Mouse (Mus musculus): ENCODE results near the gene Rab13.

The Rab13 gene

GRCm38 (mm10) chr3:90213377-90213866 is at the start of gene Rab13, which contains the start of gene Rps27:
Rab13 (plus strand) TSS chr3:90213695.
Rps27 (minus strand) TSS chr3:90213651.
- WGBS = under 1% methylated on average over 42 of the region's 42 CpGs

DNA sequence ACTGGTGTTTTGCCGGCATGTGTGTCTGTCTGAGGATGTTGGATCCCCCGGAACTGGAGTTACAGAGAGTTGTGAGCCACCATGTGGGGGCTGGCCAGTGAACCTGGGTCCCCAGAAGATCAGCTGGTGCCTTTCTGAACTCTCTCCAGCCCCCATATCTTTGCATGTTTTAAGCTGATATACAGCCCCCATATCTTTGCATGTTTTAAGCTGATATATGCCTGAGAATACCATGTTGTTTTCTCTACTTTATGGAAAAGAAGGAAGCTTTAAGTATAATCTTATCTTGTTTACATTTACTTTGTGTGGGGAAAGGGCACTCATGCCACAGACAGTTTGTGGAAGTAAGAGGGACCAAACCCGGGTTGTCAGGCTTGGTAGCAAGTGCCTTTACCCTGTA is 33.9 kb upstream of the Rab13 start:
- WGBS = 82% methylated on average over 3 of the region's 3 CpGs

GRCm38 (mm10) chr3:90183581-90183980 is 29.9 kb upstream of the Rab13 start:
- WGBS = 60% methylated on average over 3 of the region's 3 CpGs

- 82% methylated on average over 11 of the region's 11 CpGs for WGBS
These were observed 22.5 kb upstream of the Rab13 start for GRCm38 (mm10) chr3:90190859-90191510.

GRCm38 (mm10) chr3:90194759-90195158 is 18.7 kb upstream of the Rab13 start:
- whole genome bisulfite sequencing = 36% methylated on average over 4 of the region's 4 CpGs

- 75% methylated on average over 1 of the region's 1 CpGs for WGBS
These were observed 17.9 kb upstream of the Rab13 start for GRCm38 (mm10) chr3:90195644-90196043.

DNA sequence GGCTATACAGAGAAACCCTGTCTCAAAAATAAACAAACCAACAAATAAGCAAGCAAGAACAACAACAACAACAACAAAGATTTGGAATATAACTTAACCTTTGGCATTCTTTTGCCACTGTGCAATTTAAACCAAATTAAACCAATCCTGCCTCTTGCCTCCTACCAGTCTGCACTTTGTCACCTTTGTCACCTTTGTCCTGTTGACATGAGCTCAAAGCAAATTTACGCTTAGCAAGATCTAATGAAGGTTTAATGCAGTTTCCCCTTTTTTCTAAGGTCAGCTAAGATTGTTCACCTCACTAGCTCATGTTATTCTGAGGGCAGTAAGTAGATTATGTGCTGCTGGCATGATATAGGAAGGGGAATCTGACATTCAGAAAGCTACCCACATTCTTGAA is 15.9 kb upstream of the Rab13 start:
- 95% methylated on average over 1 of the region's 1 CpGs for whole genome bisulfite sequencing

DNA sequence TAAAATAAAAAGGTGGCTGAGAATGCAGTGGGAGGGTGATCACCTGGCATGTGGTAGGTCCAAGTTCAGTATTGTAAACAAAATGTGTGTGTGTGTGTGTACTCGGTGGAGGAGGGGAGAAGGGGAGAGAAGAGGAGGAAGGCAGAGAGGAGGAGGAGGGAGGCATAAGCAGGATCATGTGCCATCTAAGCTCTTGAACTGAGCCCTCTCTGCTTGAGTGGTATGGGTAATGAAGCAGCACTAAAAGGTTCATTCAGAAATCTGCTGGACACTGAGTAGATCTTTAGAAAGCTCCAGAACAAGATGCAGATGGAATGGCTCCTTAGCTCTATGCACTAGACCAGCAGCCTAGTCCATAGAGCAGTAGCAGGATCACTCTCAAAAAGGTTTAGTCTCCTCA is 10.6 kb upstream of the Rab13 start:
- 42% methylated on average over 1 of the region's 1 CpGs for WGBS

GRCm38 (mm10) chr3:90203619-90204018 is 9.9 kb upstream of the Rab13 start:
- WGBS = 75% methylated on average over 5 of the region's 5 CpGs

DNA sequence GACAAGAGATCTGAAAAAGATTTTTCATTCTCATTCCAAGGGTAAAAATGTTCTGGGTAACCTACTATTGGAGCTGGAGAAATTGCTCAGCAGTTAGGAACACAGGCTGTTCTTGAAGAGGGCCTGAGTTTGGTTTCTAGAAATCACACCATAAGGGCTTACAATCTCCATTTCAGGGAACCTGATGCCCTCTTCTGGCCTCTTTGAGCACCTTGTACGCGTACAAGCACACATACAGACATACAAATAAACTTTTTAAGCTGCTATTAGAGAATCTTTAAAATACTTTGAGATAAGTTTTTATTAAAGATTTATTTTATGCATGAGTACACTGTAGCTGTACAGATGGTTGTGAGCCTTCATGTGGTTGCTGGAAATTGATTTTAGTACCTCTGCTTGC is 8.9 kb upstream of the Rab13 start:
- 97% methylated on average over 2 of the region's 2 CpGs for WGBS

DNA sequence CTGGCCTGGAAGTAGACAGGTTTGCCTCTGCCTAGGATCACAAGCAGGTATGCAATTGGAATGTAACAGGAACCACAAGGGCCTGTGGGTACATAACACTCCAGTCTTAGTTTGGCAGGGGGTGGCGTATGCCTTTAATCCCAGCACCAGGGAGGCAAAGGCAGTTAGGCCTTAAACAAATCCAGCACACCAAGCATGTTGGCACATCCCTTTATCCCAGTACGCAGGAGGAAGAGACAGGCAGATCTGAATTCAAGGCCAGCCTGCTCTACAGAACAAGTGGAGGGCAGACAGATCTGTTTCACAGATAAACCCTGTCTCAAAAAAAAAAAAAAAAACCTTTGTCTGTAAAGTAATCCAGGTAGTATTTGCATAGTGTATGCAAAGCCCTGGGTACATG is 4.8 kb upstream of the Rab13 start:
- 87% methylated on average over 2 of the region's 2 CpGs for WGBS

DNA sequence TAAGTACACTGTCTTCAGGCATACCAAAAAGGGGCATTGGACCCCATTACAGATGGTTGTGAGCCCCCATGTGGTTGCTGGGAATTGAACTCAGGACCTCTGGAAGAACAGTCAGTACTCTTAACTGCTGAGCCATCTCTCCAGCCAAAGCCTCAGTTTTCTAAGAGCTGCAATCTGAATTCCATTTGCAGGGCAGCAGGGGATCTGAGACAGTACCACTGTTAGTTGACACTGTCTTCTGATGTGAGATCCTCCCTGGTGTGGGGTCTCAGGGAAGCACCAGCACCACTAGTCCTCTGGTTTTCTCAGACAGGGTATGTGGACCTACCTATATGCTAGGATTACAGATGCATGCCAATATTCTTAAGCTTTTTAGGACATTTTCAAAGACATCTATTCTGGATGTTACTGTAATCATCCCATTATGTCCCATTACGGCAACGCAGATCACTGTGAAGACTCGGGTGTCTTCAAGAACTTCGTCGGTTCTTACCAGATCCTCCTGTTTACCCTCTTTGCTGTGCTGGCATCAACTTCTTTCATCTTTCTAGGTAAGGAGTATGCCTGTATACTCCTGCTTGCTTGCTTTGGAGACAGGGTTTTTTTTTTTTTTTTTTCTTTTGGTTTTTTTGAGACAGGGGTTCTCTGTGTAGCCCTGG is 3.5 kb upstream of the Rab13 start:
- 85% methylated on average over 5 of the region's 5 CpGs for WGBS

- 68% methylated on average over 13 of the region's 13 CpGs for WGBS
These were observed 1.8 kb upstream of the Rab13 start for GRCm38 (mm10) chr3:90211475-90212398.

DNA sequence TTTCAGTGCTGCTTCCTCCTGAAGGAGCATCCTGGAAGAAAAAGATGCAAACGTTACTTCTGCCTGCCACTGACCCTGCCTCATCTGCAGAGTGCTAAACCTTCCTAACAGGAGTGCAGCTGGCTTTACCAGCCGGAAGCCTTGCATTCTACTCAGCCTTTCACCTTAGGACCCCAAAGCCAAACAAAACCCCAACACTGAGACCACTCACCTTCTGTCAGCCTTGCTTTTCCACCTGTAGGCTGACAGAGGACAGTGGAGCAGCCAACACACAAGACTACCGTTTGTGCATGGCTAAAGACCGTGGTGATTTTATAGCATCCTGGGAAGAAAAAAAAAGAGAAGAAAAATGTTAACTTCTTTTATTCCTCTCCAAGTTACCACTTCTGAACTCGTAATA is 772 bp upstream of the Rab13 start:
- 7% methylated on average over 5 of the region's 5 CpGs for WGBS

GRCm38 (mm10) chr3:90213956-90214684 is 625 bp downstream of the Rab13 start:
- 10% methylated on average over 12 of the region's 12 CpGs for WGBS

DNA sequence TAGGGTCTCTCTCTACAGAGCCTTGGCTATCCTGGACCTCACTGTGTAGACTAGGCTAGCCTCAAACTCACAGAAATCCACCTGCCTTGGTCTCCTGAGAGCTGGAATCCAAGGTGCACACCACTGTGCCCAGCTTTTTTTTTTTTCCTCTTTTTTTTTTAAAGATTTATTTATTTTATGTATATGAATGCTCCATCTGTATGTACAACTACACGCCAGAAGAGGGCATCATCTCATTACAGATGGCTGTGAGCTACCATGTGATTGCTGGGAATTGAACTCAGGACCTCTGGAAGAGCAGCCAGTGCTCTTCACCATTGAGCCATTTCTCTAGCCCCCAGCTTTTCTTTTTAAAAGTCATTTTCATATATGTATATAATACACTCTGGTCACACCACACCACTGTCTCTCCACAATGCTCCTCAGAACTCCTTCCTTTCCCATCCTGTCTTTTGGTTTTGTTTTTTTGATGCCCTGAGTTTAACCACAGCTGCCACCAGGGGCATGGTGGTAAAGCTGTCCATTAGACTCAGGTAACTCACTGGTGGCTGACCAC is 2.4 kb downstream of the Rab13 start:
- 46% methylated on average over 1 of the region's 1 CpGs for WGBS

GRCm38 (mm10) chr3:90220088-90220487 is 6.6 kb downstream of the Rab13 start:
- WGBS = 8% methylated on average over 6 of the region's 6 CpGs

DNA sequence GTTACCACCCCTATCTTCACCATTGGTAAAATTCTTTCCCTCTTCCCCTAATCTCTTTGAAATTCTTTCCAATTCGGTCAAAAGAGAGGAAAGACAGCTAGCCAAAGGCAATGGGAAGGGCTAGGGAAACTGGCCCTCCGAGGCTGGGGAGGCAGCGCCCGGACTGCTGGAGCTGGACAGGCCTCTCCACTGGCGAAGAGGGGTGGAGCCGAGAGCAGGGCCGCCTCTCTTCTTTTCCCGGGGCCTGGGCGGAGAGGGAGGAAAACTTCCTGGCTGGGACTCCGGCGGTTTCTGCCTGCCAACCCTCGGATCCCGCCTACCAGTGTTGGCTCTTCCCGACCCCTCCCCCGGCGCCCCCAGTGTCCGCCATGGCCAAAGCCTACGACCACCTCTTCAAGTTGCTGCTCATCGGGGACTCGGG is 7.0 kb downstream of the Rab13 start:
- WGBS = 2% methylated on average over 20 of the region's 20 CpGs

GRCm38 (mm10) chr3:90221123-90221522 is 7.6 kb downstream of the Rab13 start:
- WGBS = 25% methylated on average over 5 of the region's 5 CpGs

- 80% methylated on average over 4 of the region's 4 CpGs for WGBS
These were observed 9.0 kb downstream of the Rab13 start for GRCm38 (mm10) chr3:90222455-90222854.

DNA sequence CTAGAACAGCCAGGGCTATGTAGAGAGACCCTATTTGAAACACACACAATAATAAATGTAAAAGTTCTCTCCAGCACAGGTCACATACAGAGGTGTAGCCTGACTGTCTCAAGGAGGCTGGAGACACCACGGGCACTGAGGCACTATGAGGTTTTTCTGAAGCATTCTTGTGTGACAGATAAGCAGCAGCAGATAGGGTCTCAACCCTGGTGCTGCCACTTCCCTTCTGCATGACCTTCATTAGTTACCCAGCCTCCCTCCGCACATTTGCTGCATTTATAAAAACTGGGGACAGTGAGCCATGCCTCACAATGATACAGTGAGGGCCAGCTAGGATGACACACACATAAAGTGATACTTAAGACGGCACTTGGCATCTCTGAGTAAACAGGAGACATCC is 9.4 kb downstream of the Rab13 start:
- 79% methylated on average over 3 of the region's 3 CpGs for WGBS
